Mouse (Mus musculus): ENCODE results near the gene Fank1. TPM values are rescaled to one million over a fixed set of nuclear protein-coding genes. Genes with fewer than 3 reads are reported as not detected.

Fank1 gene
- polyA plus RNA-seq, 1 experiment, result not detected

GRCm38 (mm10) chr7:133909833-133910375 lies 133.2 kb downstream of the Fank1 start:
- Histone ChIP-seq H3K9me3 (peaks cover 12% of the 10 kb centered on the region; the same call in 1 of the 2 replicates), H3K27me3 (replicated peaks) (no peaks in the 10 kb centered on the region), H3K36me3 (replicated peaks; ENCODE audit: low read length) (no peaks in the 10 kb centered on the region), H3K4me3 (replicated peaks) (no peak overlapping the region), H3K4me1 (no peaks in the 10 kb centered on the region)
- TF ChIP-seq GATA1 (IDR thresholded peaks at IDR 0.05; ENCODE audit: borderline replicate concordance, low read length) (no peak), FLI1 (IDR thresholded peaks at IDR 0.05; ENCODE audit: low read length) (no peak)

GRCm38 (mm10) chr7:133911881-133912280 lies 135.2 kb downstream of the Fank1 start:
- Histone ChIP-seq H3K4me1 (no peaks in the 10 kb centered on the region), H3K9me3 (peaks cover 15% of the 10 kb centered on the region; the same call in 1 of the 2 replicates), H3K36me3 (replicated peaks; ENCODE audit: low read length) (no peaks in the 10 kb centered on the region), H3K27me3 (replicated peaks) (no peaks in the 10 kb centered on the region), H3K4me3 (replicated peaks) (no peak overlapping the region)
- TF ChIP-seq GATA1 (IDR thresholded peaks at IDR 0.05; ENCODE audit: borderline replicate concordance, low read length) (no peak), FLI1 (IDR thresholded peaks at IDR 0.05; ENCODE audit: low read length) (no peak)

- H3K4me1 ChIP-seq, result no peaks in the 10 kb centered on the region
- H3K9me3 ChIP-seq, result peaks cover 8% of the 10 kb centered on the region; the same call in 1 of the 2 replicates
- no peaks in the 10 kb centered on the region for H3K36me3 ChIP-seq (replicated peaks; ENCODE audit: low read length)
- TF ChIP-seq FLI1 (IDR thresholded peaks at IDR 0.05; ENCODE audit: low read length) (no peak), GATA1 (IDR thresholded peaks at IDR 0.05; ENCODE audit: borderline replicate concordance, low read length) (no peak)
- H3K27me3 ChIP-seq (replicated peaks), result no peaks in the 10 kb centered on the region
- H3K4me3 ChIP-seq (replicated peaks), result peak overlapping the region; percentile 28
Measured at GRCm38 (mm10) chr7:133916230-133916629, 139.6 kb downstream of the Fank1 start.

GRCm38 (mm10) chr7:133919306-133919705 lies 142.6 kb downstream of the Fank1 start:
- H3K4me1 ChIP-seq, result no peaks in the 10 kb centered on the region
- no peak overlapping the region for H3K4me3 ChIP-seq (replicated peaks)
- TF ChIP-seq GATA1 (IDR thresholded peaks at IDR 0.05; ENCODE audit: borderline replicate concordance, low read length) (no peak), FLI1 (IDR thresholded peaks at IDR 0.05; ENCODE audit: low read length) (no peak)
- H3K36me3 ChIP-seq (replicated peaks; ENCODE audit: low read length), result no peaks in the 10 kb centered on the region
- H3K27me3 ChIP-seq (replicated peaks), result no peaks in the 10 kb centered on the region
- peaks cover 8% of the 10 kb centered on the region; the same call in 1 of the 2 replicates for H3K9me3 ChIP-seq

- TF ChIP-seq FLI1 (IDR thresholded peaks at IDR 0.05; ENCODE audit: low read length) (no peak), GATA1 (IDR thresholded peaks at IDR 0.05; ENCODE audit: borderline replicate concordance, low read length) (no peak)
Measured at GRCm38 (mm10) chr7:133919918-133920317, 143.3 kb downstream of the Fank1 start.

GRCm38 (mm10) chr7:133920724-133921123 lies 144.1 kb downstream of the Fank1 start:
- Histone ChIP-seq H3K36me3 (replicated peaks; ENCODE audit: low read length) (no peaks in the 10 kb centered on the region), H3K4me3 (replicated peaks) (no peak overlapping the region), H3K4me1 (no peaks in the 10 kb centered on the region), H3K9me3 (no peaks in the 10 kb centered on the region), H3K27me3 (replicated peaks) (no peaks in the 10 kb centered on the region)
- TF ChIP-seq GATA1 (IDR thresholded peaks at IDR 0.05; ENCODE audit: borderline replicate concordance, low read length) (no peak), FLI1 (IDR thresholded peaks at IDR 0.05; ENCODE audit: low read length) (no peak)

More at GRCm38 (mm10) chr7:133919918-133920317, 143.3 kb downstream of the Fank1 start:
- no peaks in the 10 kb centered on the region for H3K4me1 ChIP-seq
- no peak overlapping the region for H3K4me3 ChIP-seq (replicated peaks)
- H3K9me3 ChIP-seq, result peaks cover 2% of the 10 kb centered on the region; the same call in 1 of the 2 replicates
- H3K27me3 ChIP-seq (replicated peaks), result no peaks in the 10 kb centered on the region
- no peaks in the 10 kb centered on the region for H3K36me3 ChIP-seq (replicated peaks; ENCODE audit: low read length)

GRCm38 (mm10) chr7:133921291-133921690 lies 144.6 kb downstream of the Fank1 start:
- TF ChIP-seq FLI1 (IDR thresholded peaks at IDR 0.05; ENCODE audit: low read length), result no peak
- Histone ChIP-seq H3K36me3 (replicated peaks; ENCODE audit: low read length) (no peaks in the 10 kb centered on the region), H3K4me1 (no peaks in the 10 kb centered on the region), H3K9me3 (no peaks in the 10 kb centered on the region), H3K27me3 (replicated peaks) (no peaks in the 10 kb centered on the region), H3K4me3 (replicated peaks) (no peak overlapping the region)

GRCm38 (mm10) chr7:133923994-133924393 lies 147.3 kb downstream of the Fank1 start:
- no peaks in the 10 kb centered on the region for H3K4me1 ChIP-seq
- H3K9me3 ChIP-seq, result no peaks in the 10 kb centered on the region
- TF ChIP-seq GATA1 (IDR thresholded peaks at IDR 0.05; ENCODE audit: borderline replicate concordance, low read length) (no peak), FLI1 (IDR thresholded peaks at IDR 0.05; ENCODE audit: low read length) (no peak)
- no peaks in the 10 kb centered on the region for H3K36me3 ChIP-seq (replicated peaks; ENCODE audit: low read length)
- H3K27me3 ChIP-seq (replicated peaks), result no peaks in the 10 kb centered on the region
- H3K4me3 ChIP-seq (replicated peaks), result no peak overlapping the region

GRCm38 (mm10) chr7:133925771-133926170 lies 149.1 kb downstream of the Fank1 start:
- no peaks in the 10 kb centered on the region for H3K9me3 ChIP-seq

GRCm38 (mm10) chr7:133928981-133929380 lies 152.3 kb downstream of the Fank1 start:
- Histone ChIP-seq H3K4me1 (no peaks in the 10 kb centered on the region), H3K4me3 (replicated peaks) (no peak overlapping the region), H3K36me3 (replicated peaks; ENCODE audit: low read length) (no peaks in the 10 kb centered on the region), H3K27me3 (replicated peaks) (no peaks in the 10 kb centered on the region), H3K9me3 (no peaks in the 10 kb centered on the region)
- TF ChIP-seq GATA1 (IDR thresholded peaks at IDR 0.05; ENCODE audit: borderline replicate concordance, low read length) (no peak), FLI1 (IDR thresholded peaks at IDR 0.05; ENCODE audit: low read length) (no peak)

More at GRCm38 (mm10) chr7:133925771-133926170, 149.1 kb downstream of the Fank1 start:
- TF ChIP-seq GATA1 (IDR thresholded peaks at IDR 0.05; ENCODE audit: borderline replicate concordance, low read length) (no peak), FLI1 (IDR thresholded peaks at IDR 0.05; ENCODE audit: low read length) (no peak)
- Histone ChIP-seq H3K4me3 (replicated peaks) (no peak overlapping the region), H3K27me3 (replicated peaks) (no peaks in the 10 kb centered on the region), H3K4me1 (no peaks in the 10 kb centered on the region), H3K36me3 (replicated peaks; ENCODE audit: low read length) (no peaks in the 10 kb centered on the region)

Other genes starting within 250 kb of the Fank1 start
- gene Tex36, start 174.7 kb upstream of the Fank1 start, polyA plus RNA-seq (2012; ENCODE audit: insufficient read depth, low replicate concordance), result not detected in 2 replicates
- gene Edrf1, start 139.3 kb upstream of the Fank1 start, polyA plus RNA-seq (2012; ENCODE audit: insufficient read depth, low replicate concordance), result 1.2 TPM in 1 of 2 replicates, not detected in the other
- gene Mmp21, start 96.8 kb upstream of the Fank1 start, polyA plus RNA-seq (2012; ENCODE audit: insufficient read depth, low replicate concordance), result not detected in 2 replicates
- 14.0 and 58.2 TPM in 2 replicates for gene Bccip, start 67.5 kb upstream of the Fank1 start, polyA plus RNA-seq (2012; ENCODE audit: insufficient read depth, low replicate concordance)
- gene Uros, start 66.8 kb upstream of the Fank1 start, polyA plus RNA-seq (2012; ENCODE audit: insufficient read depth, low replicate concordance), result 1.6 TPM in 1 of 2 replicates, not detected in the other
- gene Dhx32, start 5.9 kb downstream of the Fank1 start, polyA plus RNA-seq (2012; ENCODE audit: insufficient read depth, low replicate concordance), result 1.7 TPM in 2 replicates